Mouse (Mus musculus): ENCODE measurements around the gene Atp8b5.

DNA sequence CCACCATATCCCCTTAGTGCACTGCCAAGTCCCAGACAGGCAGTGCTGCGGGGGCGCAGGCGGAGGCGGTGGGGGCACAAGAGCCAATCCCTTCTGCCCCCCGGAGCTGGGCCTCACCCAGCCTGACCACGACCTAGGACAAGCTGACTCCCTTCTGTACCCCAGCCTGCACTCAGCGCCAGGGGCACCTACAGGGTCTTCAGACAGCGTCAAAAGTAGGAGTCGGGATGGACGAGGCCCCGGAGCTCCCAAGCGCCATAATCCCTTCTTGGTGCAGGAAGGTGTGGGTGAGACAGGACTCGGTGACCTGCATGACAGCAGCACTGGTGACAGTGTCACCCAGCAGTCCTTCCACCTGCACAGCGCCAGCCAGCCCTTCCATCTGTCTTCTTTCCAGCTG, 147.8 kb downstream of the Atp8b5 start:
- TF ChIP-seq CTCF (IDR thresholded peaks at IDR 0.05) (no peak), POLR2A (IDR thresholded peaks at IDR 0.05; ENCODE audit: insufficient read depth, low read depth, low read length) (no peak)
